Comparison of ENCODE assay signal across 7 mouse cellular contexts in the genomic region with DNA sequence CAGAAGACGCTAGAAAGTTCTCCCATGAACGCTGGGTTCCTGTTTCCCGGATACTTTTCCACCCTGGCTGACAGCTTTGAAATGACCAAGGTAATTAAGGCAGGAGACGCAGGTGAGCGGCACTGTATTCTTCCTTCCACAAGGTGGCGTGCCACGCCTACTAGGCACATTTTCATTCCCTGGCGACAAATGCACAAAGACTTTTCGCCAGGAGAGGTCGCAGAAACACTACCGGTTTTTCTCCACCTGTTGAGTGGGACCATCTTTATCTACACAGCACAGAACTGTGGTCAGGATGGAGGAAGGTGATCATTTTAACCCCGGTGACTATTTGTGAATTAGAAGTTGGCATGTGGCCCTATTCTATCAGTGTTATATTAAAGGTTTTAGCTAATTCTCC. TPM values are rescaled to one million over a fixed set of nuclear protein-coding genes. Genes with fewer than 3 reads are reported as not detected.
A peak's percentile ranks its signal among the peaks of the same experiment; 100 is the strongest.
DNase-seq lines count a peak whose midpoint lies in the region; ATAC-seq and TF ChIP-seq lines count a peak whose summit lies in the region.

No protein-coding gene starts in this region.

- no peak overlapping the region for H3K4me3 ChIP-seq in kidney, adult 2 months (ENCODE audit: insufficient read depth, low read depth, low read length)
- no peak overlapping the region for H3K4me3 ChIP-seq in limb, embryonic 10.5 days
- H3K4me3 ChIP-seq in midbrain, embryonic 15.5 days, result no peak overlapping the region
- no peak overlapping the region for H3K4me3 ChIP-seq in spleen, adult 2 months (ENCODE audit: extremely low read depth, insufficient read depth, insufficient read length)

- H3K27ac ChIP-seq in kidney, adult 2 months (ENCODE audit: insufficient read depth, low read depth, low read length), result no peak overlapping the region
- H3K27ac ChIP-seq in limb, embryonic 10.5 days, result no peak overlapping the region
- no peak overlapping the region for H3K27ac ChIP-seq in midbrain, embryonic 15.5 days
- H3K27ac ChIP-seq in spleen, adult 2 months (ENCODE audit: insufficient read depth, low read length), result no peak overlapping the region

- H3K27me3 ChIP-seq in kidney, adult 2 months (replicated peaks; ENCODE audit: control insufficient read depth, insufficient read depth, low read length), result no peaks in the 10 kb centered on the region
- no peaks in the 10 kb centered on the region for H3K27me3 ChIP-seq in limb, embryonic 10.5 days (ENCODE audit: low read depth, poor library complexity, severe bottlenecking)
- 0 out of 2 replicates have a peak, but pooled peaks cover 3% of the 10 kb centered on the region for H3K27me3 ChIP-seq in midbrain, embryonic 15.5 days (replicated peaks)
- no peaks in the 10 kb centered on the region for H3K27me3 ChIP-seq in spleen, adult 2 months (ENCODE audit: control insufficient read depth, insufficient read depth, low read length)

- 0 out of 2 replicates have a peak overlapping the region, but pooled peaks have one; percentile 10 for H3K4me2 ChIP-seq in midbrain, embryonic 15.5 days

- 0 out of 2 replicates have a peak, but pooled peaks have one; percentile 17 for ATAC-seq in midbrain, embryonic 15.5 days (replicated peaks)

- H3K9ac ChIP-seq in midbrain, embryonic 15.5 days, result no peak overlapping the region

- peak; percentile 100; the same call in 1 of the 2 replicates for TF ChIP-seq CTCF in kidney, adult 2 months (conservative IDR thresholded peaks at IDR 0.05; ENCODE audit: insufficient read depth, insufficient read length, low read depth, low read length)
- peak; percentile 77; the same call in 1 of the 2 replicates for TF ChIP-seq CTCF in spleen, adult 2 months (IDR thresholded peaks at IDR 0.05; ENCODE audit: extremely low read depth, insufficient read depth, insufficient read length, insufficient replicate concordance)

- no peaks in the 10 kb centered on the region for H3K9me3 ChIP-seq in limb, embryonic 10.5 days (replicated peaks)
- no peaks in the 10 kb centered on the region for H3K9me3 ChIP-seq in midbrain, embryonic 15.5 days

- TF ChIP-seq POLR2A in kidney, adult 2 months (IDR thresholded peaks at IDR 0.05; ENCODE audit: low read depth, low read length), result no peak
- TF ChIP-seq POLR2A in spleen, adult 2 months (IDR thresholded peaks at IDR 0.05; ENCODE audit: low read depth, low read length), result no peak

- H3K36me3 ChIP-seq in kidney, adult 2 months (ENCODE audit: control insufficient read depth, insufficient read depth, low read length), result no peaks in the 10 kb centered on the region
- H3K36me3 ChIP-seq in limb, embryonic 10.5 days, result no peaks in the 10 kb centered on the region
- H3K36me3 ChIP-seq in midbrain, embryonic 15.5 days (replicated peaks), result no peaks in the 10 kb centered on the region
- H3K36me3 ChIP-seq in spleen, adult 2 months (ENCODE audit: control insufficient read depth, insufficient read depth, low read length), result no peaks in the 10 kb centered on the region

- peak; percentile 77 for DNase-seq in adrenal gland, adult 2 months
- peak; percentile 91 for DNase-seq in embryo, embryonic 11 days
- peak; percentile 37 to 60 for DNase-seq in gastrocnemius, postnatal 4 days (ENCODE audit: low spot score in 2 of 2)
- peak; percentile 91 for DNase-seq in kidney, adult 2 months
- peak; percentile 86 for DNase-seq in limb, embryonic 10.5 days (ENCODE audit: low spot score)
- DNase-seq in spleen, adult 2 months (ENCODE audit: low read depth in 1 of 2, low spot score in 2 of 2), result peak; percentile 55 to 63

- WGBS in kidney, adult 2 months, result 2% methylated on average over 12 of the region's 12 CpGs
- WGBS in limb, embryonic 10.5 days, result 3% methylated on average over 12 of the region's 12 CpGs
- 5% methylated on average over 12 of the region's 12 CpGs for WGBS in midbrain, embryonic 15.5 days
- 3% methylated on average over 12 of the region's 12 CpGs for WGBS in spleen, adult 2 months

- H3K4me1 ChIP-seq in kidney, adult 2 months (ENCODE audit: control insufficient read depth, insufficient read depth, low read length), result no peaks in the 10 kb centered on the region
- H3K4me1 ChIP-seq in limb, embryonic 10.5 days, result no peaks in the 10 kb centered on the region
- H3K4me1 ChIP-seq in midbrain, embryonic 15.5 days, result no peaks in the 10 kb centered on the region
- no peaks in the 10 kb centered on the region for H3K4me1 ChIP-seq in spleen, adult 2 months (ENCODE audit: control insufficient read depth, insufficient read depth, insufficient read length)

RNA-seq across cellular contexts. Expression of a gene that starts 15.6 kb away (rescaled TPM):
- total RNA-seq in adrenal gland, adult 2 months (2021), result 10 to 100 TPM in 1 of 2 experiments, 1 to 10 TPM in 1; 9.2 to 12.1 TPM
- 3.0 and 5.0 TPM in 2 replicates for polyA plus RNA-seq in adrenal gland, adult 2 months (2012; rRNA removed)
- total RNA-seq in gastrocnemius, postnatal 4 days (2021), result 10 to 100 TPM; 10.3 to 10.4 TPM
- 5.5 and 5.7 TPM in 2 replicates for polyA plus RNA-seq in kidney, adult 2 months (2012; rRNA removed)
- 27.7 and 28.9 TPM in 2 replicates for polyA plus RNA-seq in limb, embryonic 10.5 days (2016; fragmentation: Nextera tagmentation; extraction: Ambion mirVana)
- polyA plus RNA-seq in midbrain, embryonic 15.5 days (2015; fragmentation: Nextera tagmentation; extraction: Ambion mirVana), result 24.8 and 26.5 TPM in 2 replicates
- polyA plus RNA-seq in spleen, adult 2 months (2012; rRNA removed), result 2.6 and 3.0 TPM in 2 replicates

RNA-seq across cellular contexts. Expression of a gene that starts 40.9 kb away (rescaled TPM):
- 100 to 1,000 TPM; 171 to 206 TPM for total RNA-seq in adrenal gland, adult 2 months (2021)
- 1,002 and 1,582 TPM in 2 replicates for polyA plus RNA-seq in adrenal gland, adult 2 months (2012; rRNA removed)
- 100 to 1,000 TPM; 108 to 118 TPM for total RNA-seq in gastrocnemius, postnatal 4 days (2021)
- polyA plus RNA-seq in kidney, adult 2 months (2012; rRNA removed), result 541 and 684 TPM in 2 replicates
- polyA plus RNA-seq in limb, embryonic 10.5 days (2016; fragmentation: Nextera tagmentation; extraction: Ambion mirVana), result 301 and 341 TPM in 2 replicates
- 197 and 198 TPM in 2 replicates for polyA plus RNA-seq in midbrain, embryonic 15.5 days (2015; fragmentation: Nextera tagmentation; extraction: Ambion mirVana)
- polyA plus RNA-seq in spleen, adult 2 months (2012; rRNA removed), result 346 and 417 TPM in 2 replicates
